Mouse (Mus musculus): ENCODE measurements around the gene Cbx4.
"Not testable (repeated sequence)": the region's sequence is repeated elsewhere in the genome, so short reads cannot be mapped to it uniquely, and the experiment has no call there.

Gene Cbx4

GRCm38 (mm10) chr11:119111345-119111744, 25.3 kb upstream of the Cbx4 start:
- no peak for DNase-seq (ENCODE audit: low spot score in 2 of 2)

- no peak for DNase-seq (ENCODE audit: low spot score in 2 of 2)
Observed at GRCm38 (mm10) chr11:119109415-119110071, 23.5 kb upstream of the Cbx4 start.

- no peak for DNase-seq (ENCODE audit: low spot score in 2 of 2)
Observed at GRCm38 (mm10) chr11:119108573-119109263, 22.7 kb upstream of the Cbx4 start.

- DNase-seq (ENCODE audit: low spot score in 2 of 2) = no peak
Observed at GRCm38 (mm10) chr11:119106289-119106688, 20.3 kb upstream of the Cbx4 start.

- DNase-seq (ENCODE audit: low spot score in 2 of 2) = no peak
Observed at GRCm38 (mm10) chr11:119105748-119106147, 19.7 kb upstream of the Cbx4 start.

- no peak for DNase-seq (ENCODE audit: low spot score in 2 of 2)
Observed at GRCm38 (mm10) chr11:119105071-119105609, 19.1 kb upstream of the Cbx4 start.

GRCm38 (mm10) chr11:119103991-119104390, 18.0 kb upstream of the Cbx4 start:
- no peak for DNase-seq (ENCODE audit: low spot score in 2 of 2)

- DNase-seq (ENCODE audit: low spot score in 2 of 2) = not testable (repeated sequence)
Observed at GRCm38 (mm10) chr11:119100355-119100754, 14.3 kb upstream of the Cbx4 start.

- no peak for DNase-seq (ENCODE audit: low spot score in 2 of 2)
Observed at GRCm38 (mm10) chr11:119098202-119098601, 12.2 kb upstream of the Cbx4 start.

GRCm38 (mm10) chr11:119095441-119095840, 9.4 kb upstream of the Cbx4 start:
- peak in 1 of 2 experiments; percentile 12 for DNase-seq (ENCODE audit: low spot score in 2 of 2)

GRCm38 (mm10) chr11:119093322-119093721, 7.3 kb upstream of the Cbx4 start:
- DNase-seq (ENCODE audit: low spot score in 2 of 2) = no peak

- no peak for DNase-seq (ENCODE audit: low spot score in 2 of 2)
Observed at GRCm38 (mm10) chr11:119092286-119092685, 6.3 kb upstream of the Cbx4 start.

GRCm38 (mm10) chr11:119091598-119091991, 5.6 kb upstream of the Cbx4 start:
- peak in 1 of 2 experiments; percentile 26 for DNase-seq (ENCODE audit: low spot score in 2 of 2)

GRCm38 (mm10) chr11:119090961-119091597, 5.1 kb upstream of the Cbx4 start:
- DNase-seq (ENCODE audit: low spot score in 2 of 2) = peak in 1 of 2 experiments; percentile 3

- peak in 1 of 2 experiments; percentile 5 for DNase-seq (ENCODE audit: low spot score in 2 of 2)
Observed at GRCm38 (mm10) chr11:119090076-119090960, 4.3 kb upstream of the Cbx4 start.

GRCm38 (mm10) chr11:119089235-119090075, 3.4 kb upstream of the Cbx4 start:
- DNase-seq (ENCODE audit: low spot score in 2 of 2) = no peak

GRCm38 (mm10) chr11:119088391-119089234, 2.6 kb upstream of the Cbx4 start:
- no peak for DNase-seq (ENCODE audit: low spot score in 2 of 2)

- peak in 1 of 2 experiments; percentile 7 for DNase-seq (ENCODE audit: low spot score in 2 of 2)
Observed at GRCm38 (mm10) chr11:119087301-119088082, 1.5 kb upstream of the Cbx4 start.

Data from left cerebral cortex, adult 9 months (tissue).